In genomic region chr4:8198033-8198432, GRCm38 (mm10) we compare ENCODE assay signal across 12 mouse cellular contexts. TPM values are rescaled to one million over a fixed set of nuclear protein-coding genes. Genes with fewer than 3 reads are reported as not detected.
DNase-seq lines count a peak whose midpoint lies in the region; ATAC-seq and TF ChIP-seq lines count a peak whose summit lies in the region.
"Had no signal": no experiment of that assay in that cellular context is flagged by ENCODE, and none has a peak within 500 bp of the region (broad histone marks: within the 10 kb centered on the region; RNA-seq: fewer than 3 reads in every experiment).

No protein-coding gene starts in this region.

- TF ChIP-seq CTCF in forebrain, postnatal 0 days (IDR thresholded peaks at IDR 0.05; ENCODE audit: low read depth): no peak
- TF ChIP-seq CTCF in lung, postnatal 0 days (IDR thresholded peaks at IDR 0.05): no peak

- no peak for DNase-seq in heart, postnatal 25 days (ENCODE audit: low spot score)
- peak; percentile 16 for DNase-seq in R1 (ENCODE audit: low read depth, low spot score)
- DNase-seq in forebrain, postnatal 0 days: peak; percentile 9
- DNase-seq in lung, postnatal 0 days (ENCODE audit: low spot score): peak; percentile 49
- no peak for DNase-seq in layer of hippocampus, postnatal 36 days
- no peak for DNase-seq in left cerebral cortex, postnatal 10 days (ENCODE audit: extremely low spot score in 1 of 2, low spot score in 2 of 2)
- DNase-seq: thymus, postnatal 25 days had no signal

- H3K36me3 ChIP-seq in heart, embryonic 13.5 days: no peaks in the 10 kb centered on the region
- no peaks in the 10 kb centered on the region for H3K36me3 ChIP-seq in forebrain, postnatal 0 days (ENCODE audit: insufficient read depth)
- H3K36me3 ChIP-seq in lung, postnatal 0 days (ENCODE audit: insufficient read depth, low read length): no peaks in the 10 kb centered on the region
- H3K36me3 ChIP-seq: embryonic facial prominence, embryonic 13.5 days had no signal

- no peak overlapping the region for H3K4me2 ChIP-seq in heart, embryonic 13.5 days
- no peak overlapping the region for H3K4me2 ChIP-seq in forebrain, postnatal 0 days (ENCODE audit: low read depth)
- no peak overlapping the region for H3K4me2 ChIP-seq in lung, postnatal 0 days (replicated peaks; ENCODE audit: low read depth, low read length)
- H3K4me2 ChIP-seq: embryonic facial prominence, embryonic 13.5 days had no signal

- TF ChIP-seq EP300 in lung, postnatal 0 days (IDR thresholded peaks at IDR 0.05): peak; percentile 87

- intact Hi-C loops in heart, postnatal 25 days (cut with DNase I): no loop called here
- intact Hi-C loops in left cerebral cortex, postnatal 10 days (cut with DNase I): no loop called here

- peaks cover 25% of the 10 kb centered on the region for H3K4me1 ChIP-seq in heart, embryonic 13.5 days
- H3K4me1 ChIP-seq in forebrain, postnatal 0 days (ENCODE audit: insufficient read depth): 0 out of 2 replicates have a peak, but pooled peaks cover 3% of the 10 kb centered on the region
- H3K4me1 ChIP-seq in lung, postnatal 0 days (ENCODE audit: insufficient read depth, low read depth, low read length): peaks cover 8% of the 10 kb centered on the region; the same call in 1 of the 2 replicates
- H3K4me1 ChIP-seq: embryonic facial prominence, embryonic 13.5 days had no signal

- ATAC-seq in heart, embryonic 13.5 days (ENCODE audit: extremely low read depth, insufficient number of reproducible peaks, low FRiP score, low TSS enrichment): no peak
- no peak; the same call in 1 of the 2 replicates for ATAC-seq in forebrain, postnatal 0 days
- ATAC-seq in lung, postnatal 0 days: peak; percentile 70

- no peaks in the 10 kb centered on the region for H3K27me3 ChIP-seq in heart, embryonic 13.5 days (replicated peaks)
- H3K27me3 ChIP-seq in forebrain, postnatal 0 days (ENCODE audit: insufficient read depth, low read length): no peaks in the 10 kb centered on the region
- H3K27me3 ChIP-seq in lung, postnatal 0 days (replicated peaks; ENCODE audit: insufficient read depth, low read length): no peaks in the 10 kb centered on the region
- H3K27me3 ChIP-seq: embryonic facial prominence, embryonic 13.5 days had no signal

- 51% methylated on average over 5 of the region's 5 CpGs for WGBS in heart, embryonic 13.5 days
- 45% methylated on average over 5 of the region's 5 CpGs for WGBS in forebrain, postnatal 0 days
- WGBS in lung, postnatal 0 days: 34% methylated on average over 5 of the region's 5 CpGs

- no peak overlapping the region for H3K4me3 ChIP-seq in heart, embryonic 13.5 days
- H3K4me3 ChIP-seq in forebrain, postnatal 0 days (ENCODE audit: low read depth, low read length): no peak overlapping the region
- no peak overlapping the region for H3K4me3 ChIP-seq in lung, postnatal 0 days (ENCODE audit: low read depth, low read length)
- H3K4me3 ChIP-seq: embryonic facial prominence, embryonic 13.5 days; layer of hippocampus, adult 2 months; myocyte had no signal

- H3K27ac ChIP-seq in heart, embryonic 13.5 days (replicated peaks): 0 out of 2 replicates have a peak overlapping the region, but pooled peaks have one; percentile 64
- H3K27ac ChIP-seq in forebrain, postnatal 0 days (ENCODE audit: low read depth, low read length): no peak overlapping the region
- H3K27ac ChIP-seq in lung, postnatal 0 days (ENCODE audit: low read length): no peak overlapping the region
- H3K27ac ChIP-seq: embryonic facial prominence, embryonic 13.5 days; layer of hippocampus, adult 2 months; liver, embryonic 14.5 days had no signal

- no peaks in the 10 kb centered on the region for H3K9me3 ChIP-seq in heart, embryonic 13.5 days
- no peaks in the 10 kb centered on the region for H3K9me3 ChIP-seq in forebrain, postnatal 0 days (ENCODE audit: low read length)
- H3K9me3 ChIP-seq in lung, postnatal 0 days (ENCODE audit: low read length): no peaks in the 10 kb centered on the region
- H3K9me3 ChIP-seq: embryonic facial prominence, embryonic 13.5 days had no signal

- H3K9ac ChIP-seq in heart, embryonic 13.5 days: no peak overlapping the region
- H3K9ac ChIP-seq in forebrain, postnatal 0 days: no peak overlapping the region
- no peak overlapping the region for H3K9ac ChIP-seq in lung, postnatal 0 days (replicated peaks; ENCODE audit: low read depth)
- H3K9ac ChIP-seq: embryonic facial prominence, embryonic 13.5 days; liver, embryonic 14.5 days had no signal

RNA-seq across cellular contexts. Expression of gene Car8, which starts 40.8 kb away (rescaled TPM):
- polyA plus RNA-seq in heart, embryonic 13.5 days (2015; fragmentation: Nextera tagmentation; extraction: Ambion mirVana): 9.2 and 10.9 TPM in 2 replicates
- total RNA-seq in heart, postnatal 25 days (2021): 10 to 100 TPM; 10.8 to 11.7 TPM
- total RNA-seq in forebrain, postnatal 0 days (2014; rRNA removed): 11.1 and 14.2 TPM in 2 replicates
- 7.9 and 12.9 TPM in 2 replicates for polyA plus RNA-seq in forebrain, postnatal 0 days (2015; fragmentation: Nextera tagmentation; extraction: Ambion mirVana)
- 31.6 and 42.7 TPM in 2 replicates for polyA plus RNA-seq in lung, postnatal 0 days (2015; fragmentation: Nextera tagmentation; extraction: Ambion mirVana)
- 1 to 10 TPM; 3.1 TPM for total RNA-seq in layer of hippocampus, postnatal 36 days (2021)
- total RNA-seq in left cerebral cortex, postnatal 10 days (2021): 10 to 100 TPM; 15.1 to 18.4 TPM

Comparison
In these comparisons a context has a peak if more than half of its experiments do, and no peak if none do; other contexts are left out.
1. DNase-seq: peak in R1 (single experiment), forebrain, postnatal 0 days (single experiment) and lung, postnatal 0 days (single experiment); none in heart, postnatal 25 days (single experiment), layer of hippocampus, postnatal 36 days (0 of 2) and left cerebral cortex, postnatal 10 days (0 of 2).